16 mouse cellular contexts compared by ENCODE assay signal in the genomic region with DNA sequence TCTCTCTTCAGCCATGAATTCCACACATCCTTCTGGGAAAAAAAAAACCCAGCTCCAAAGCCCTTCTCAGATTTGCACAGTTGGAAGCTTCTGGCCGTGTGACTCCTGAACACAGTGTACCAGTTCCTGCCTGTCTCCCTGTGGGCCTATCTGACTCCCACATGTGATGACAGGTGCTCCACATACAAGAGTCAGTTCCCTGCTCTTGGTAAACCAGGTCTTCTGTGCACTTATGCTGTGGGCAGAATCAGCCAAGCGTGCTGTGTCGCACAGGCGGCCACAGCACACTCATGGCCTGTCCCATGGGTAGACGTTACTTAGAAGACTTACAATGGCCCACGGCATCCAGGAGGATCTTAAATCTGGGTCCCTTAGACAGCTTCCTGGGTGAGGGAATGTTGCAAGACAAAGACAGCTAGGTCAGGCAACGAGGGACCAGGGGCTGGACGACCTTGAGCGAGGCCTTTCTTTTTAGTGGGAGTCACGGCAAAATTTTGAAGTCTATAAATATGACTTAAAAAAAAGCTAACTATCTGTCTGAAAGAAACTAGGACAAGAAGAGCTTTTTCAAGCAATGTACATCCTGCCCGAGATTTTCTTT. TPM values are rescaled to one million over a fixed set of nuclear protein-coding genes. Genes with fewer than 3 reads are reported as not detected.
DNase-seq lines count a peak whose midpoint lies in the region; ATAC-seq and TF ChIP-seq lines count a peak whose summit lies in the region.
"Had no signal": no experiment of that assay in that cellular context is flagged by ENCODE, and none has a peak within 500 bp of the region (broad histone marks: within the 10 kb centered on the region; RNA-seq: fewer than 3 reads in every experiment).

No protein-coding gene starts in this region.

- H3K4me2 ChIP-seq in heart, embryonic 13.5 days, result no peak overlapping the region
- H3K4me2 ChIP-seq in kidney, embryonic 15.5 days, result no peak overlapping the region
- H3K4me2 ChIP-seq in midbrain, postnatal 0 days (ENCODE audit: low read depth, low read length, poor library complexity, severe bottlenecking), result no peak overlapping the region
- H3K4me2 ChIP-seq in midbrain, embryonic 14.5 days (ENCODE audit: low read length), result no peak overlapping the region
- H3K4me2 ChIP-seq: liver, embryonic 13.5 days had no signal

- no peaks in the 10 kb centered on the region for H3K9me3 ChIP-seq in heart, embryonic 13.5 days
- H3K9me3 ChIP-seq in kidney, embryonic 15.5 days (replicated peaks), result no peaks in the 10 kb centered on the region
- no peaks in the 10 kb centered on the region for H3K9me3 ChIP-seq in midbrain, postnatal 0 days (ENCODE audit: low read length)
- no peaks in the 10 kb centered on the region for H3K9me3 ChIP-seq in midbrain, embryonic 14.5 days (ENCODE audit: control insufficient read depth, low read length)
- H3K9me3 ChIP-seq: embryonic facial prominence, embryonic 10.5 days; liver, embryonic 13.5 days had no signal

- H3K9ac ChIP-seq in heart, embryonic 13.5 days, result no peak overlapping the region
- no peak overlapping the region for H3K9ac ChIP-seq in kidney, embryonic 15.5 days
- H3K9ac ChIP-seq in midbrain, postnatal 0 days (replicated peaks; ENCODE audit: low read length, poor library complexity, severe bottlenecking), result no peak overlapping the region
- H3K9ac ChIP-seq in midbrain, embryonic 14.5 days (replicated peaks; ENCODE audit: low read length), result no peak overlapping the region
- H3K9ac ChIP-seq: liver, embryonic 13.5 days had no signal

- 44% methylated on average over 11 of the region's 11 CpGs for WGBS in heart, embryonic 13.5 days
- WGBS in kidney, embryonic 15.5 days, result 64% methylated on average over 11 of the region's 11 CpGs
- WGBS in midbrain, postnatal 0 days, result 77% methylated on average over 11 of the region's 11 CpGs
- WGBS in midbrain, embryonic 14.5 days, result 84% methylated on average over 11 of the region's 11 CpGs

- no peaks in the 10 kb centered on the region for H3K36me3 ChIP-seq in heart, embryonic 13.5 days
- H3K36me3 ChIP-seq in kidney, embryonic 15.5 days, result no peaks in the 10 kb centered on the region
- H3K36me3 ChIP-seq in midbrain, postnatal 0 days (ENCODE audit: insufficient read depth, low read length), result no peaks in the 10 kb centered on the region
- no peaks in the 10 kb centered on the region for H3K36me3 ChIP-seq in midbrain, embryonic 14.5 days (ENCODE audit: control insufficient read depth, insufficient read depth, low read length)
- H3K36me3 ChIP-seq in splenic B cell, adult 2 months (ENCODE audit: control insufficient read depth, insufficient read depth, low read length, poor library complexity, severe bottlenecking), result no peaks in the 10 kb centered on the region
- H3K36me3 ChIP-seq: embryonic facial prominence, embryonic 10.5 days; liver, embryonic 13.5 days had no signal

- peak overlapping the region; percentile 62 for H3K27ac ChIP-seq in heart, embryonic 13.5 days (replicated peaks)
- H3K27ac ChIP-seq in kidney, embryonic 15.5 days, result 0 out of 2 replicates have a peak overlapping the region, but pooled peaks have one; percentile 29
- H3K27ac ChIP-seq in midbrain, postnatal 0 days (ENCODE audit: low read depth, low read length), result peak overlapping the region; percentile 38; the same call in 1 of the 2 replicates
- H3K27ac ChIP-seq in midbrain, embryonic 14.5 days (replicated peaks; ENCODE audit: low read depth, low read length), result no peak overlapping the region
- H3K27ac ChIP-seq: embryonic facial prominence, embryonic 10.5 days; liver, embryonic 13.5 days had no signal

- no peak for ATAC-seq in heart, embryonic 13.5 days (ENCODE audit: extremely low read depth, insufficient number of reproducible peaks, low FRiP score, low TSS enrichment)
- no peak for ATAC-seq in kidney, embryonic 15.5 days (replicated peaks; ENCODE audit: low FRiP score)
- no peak for ATAC-seq in midbrain, postnatal 0 days (ENCODE audit: low FRiP score)
- ATAC-seq in midbrain, embryonic 14.5 days (ENCODE audit: low FRiP score, low TSS enrichment), result no peak
- ATAC-seq: CD4-positive, CD25-positive, alpha-beta regulatory T cell, adult 4 months had no signal

- H3K4me1 ChIP-seq in heart, embryonic 13.5 days, result peaks cover 42% of the 10 kb centered on the region
- peaks cover 33% of the 10 kb centered on the region for H3K4me1 ChIP-seq in kidney, embryonic 15.5 days
- peaks cover 15% of the 10 kb centered on the region; the same call in 1 of the 2 replicates for H3K4me1 ChIP-seq in midbrain, postnatal 0 days (ENCODE audit: insufficient read depth, low read length)
- peaks cover 35% of the 10 kb centered on the region for H3K4me1 ChIP-seq in midbrain, embryonic 14.5 days (ENCODE audit: control insufficient read depth, insufficient read depth, low read length)
- H3K4me1 ChIP-seq: liver, embryonic 13.5 days had no signal

- H3K27me3 ChIP-seq in heart, embryonic 13.5 days (replicated peaks), result no peaks in the 10 kb centered on the region
- H3K27me3 ChIP-seq in kidney, embryonic 15.5 days, result no peaks in the 10 kb centered on the region
- H3K27me3 ChIP-seq in midbrain, postnatal 0 days (ENCODE audit: insufficient read depth, low read length), result no peaks in the 10 kb centered on the region
- no peaks in the 10 kb centered on the region for H3K27me3 ChIP-seq in midbrain, embryonic 14.5 days (ENCODE audit: control insufficient read depth, insufficient read depth, low read length)
- H3K27me3 ChIP-seq in splenic B cell, adult 2 months (ENCODE audit: control insufficient read depth, insufficient read depth, low read length, poor library complexity, severe bottlenecking), result no peaks in the 10 kb centered on the region
- H3K27me3 ChIP-seq: liver, embryonic 13.5 days had no signal

- DNase-seq in heart, adult 9 months (ENCODE audit: low spot score in 2 of 2), result no peak
- DNase-seq in kidney, postnatal 10 days, result no peak
- DNase-seq in midbrain, postnatal 0 days (ENCODE audit: low spot score), result no peak
- DNase-seq in midbrain, embryonic 14.5 days, result no peak
- peak; percentile 18 for DNase-seq in splenic B cell, adult 2 months (ENCODE audit: low read depth, low spot score)
- DNase-seq in liver, result no peak
- DNase-seq: adrenal gland, postnatal 10 days; cerebellum, postnatal 25 days; kidney, adult 8-10 months; liver, embryonic 13.5 days had no signal

- H3K4me3 ChIP-seq in heart, embryonic 13.5 days, result no peak overlapping the region
- no peak overlapping the region for H3K4me3 ChIP-seq in kidney, embryonic 15.5 days (replicated peaks)
- H3K4me3 ChIP-seq in midbrain, postnatal 0 days (ENCODE audit: low read depth, low read length), result no peak overlapping the region
- H3K4me3 ChIP-seq in midbrain, embryonic 14.5 days (replicated peaks; ENCODE audit: low read depth, low read length), result no peak overlapping the region
- H3K4me3 ChIP-seq: embryonic facial prominence, embryonic 10.5 days; erythroblast, embryonic 14.5 days; liver, embryonic 13.5 days; myocyte had no signal

- no peak for TF ChIP-seq CTCF in midbrain, postnatal 0 days (IDR thresholded peaks at IDR 0.05)

RNA-seq across cellular contexts. Expression of a gene that starts 30.3 kb away (rescaled TPM):
- polyA plus RNA-seq in heart, embryonic 13.5 days (2015; fragmentation: Nextera tagmentation; extraction: Ambion mirVana), result 6.4 and 7.3 TPM in 2 replicates
- polyA plus RNA-seq in kidney, embryonic 15.5 days (2015; fragmentation: Nextera tagmentation; extraction: Ambion mirVana), result 16.8 and 19.1 TPM in 2 replicates
- total RNA-seq in midbrain, postnatal 0 days (2014; rRNA removed), result 36.2 and 45.8 TPM in 2 replicates
- polyA plus RNA-seq in midbrain, postnatal 0 days (2015; fragmentation: Nextera tagmentation; extraction: Ambion mirVana), result 21.4 and 22.8 TPM in 2 replicates
- 33.2 and 34.5 TPM in 2 replicates for polyA plus RNA-seq in midbrain, embryonic 14.5 days (2014; fragmentation: Nextera tagmentation; extraction: Ambion mirVana)
- polyA plus RNA-seq: erythroblast, embryonic 14.5 days had no signal
